Mouse (Mus musculus): Measurements from ENCODE around the gene Rbbp8nl. TPM values are rescaled to one million over a fixed set of nuclear protein-coding genes. Genes with fewer than 3 reads are reported as not detected.

Rbbp8nl gene
- total RNA-seq, 2 experiments from 2014 or later, result not detected

DNA sequence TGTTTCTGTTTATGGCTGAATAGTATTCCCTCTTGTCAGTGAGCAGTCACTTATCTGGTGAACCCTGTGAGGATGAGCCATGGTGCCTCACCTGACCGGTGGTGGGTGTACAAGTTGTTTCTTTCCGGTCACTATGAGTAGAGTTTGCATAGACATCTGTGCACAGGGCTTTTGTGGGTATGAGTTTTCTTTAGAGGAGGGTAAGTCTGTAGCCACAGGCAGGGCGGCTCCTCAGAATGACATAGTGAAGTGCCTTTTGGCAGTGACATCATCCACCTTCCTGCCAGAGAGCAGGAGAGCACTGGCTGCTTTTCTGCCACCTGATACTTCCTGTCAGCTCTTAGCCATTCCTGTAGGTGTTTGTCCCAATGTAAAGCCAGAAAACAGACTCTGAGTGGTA, 15.8 kb upstream of the Rbbp8nl start:
- H3K4me3 ChIP-seq, result no peak overlapping the region
- peak overlapping the region; percentile 57 for H3K27ac ChIP-seq
- peak; percentile 34 for DNase-seq
- intact Hi-C loops (cut with DNase I), result no loop called here
- no peak for TF ChIP-seq CTCF (IDR thresholded peaks at IDR 0.05)

DNA sequence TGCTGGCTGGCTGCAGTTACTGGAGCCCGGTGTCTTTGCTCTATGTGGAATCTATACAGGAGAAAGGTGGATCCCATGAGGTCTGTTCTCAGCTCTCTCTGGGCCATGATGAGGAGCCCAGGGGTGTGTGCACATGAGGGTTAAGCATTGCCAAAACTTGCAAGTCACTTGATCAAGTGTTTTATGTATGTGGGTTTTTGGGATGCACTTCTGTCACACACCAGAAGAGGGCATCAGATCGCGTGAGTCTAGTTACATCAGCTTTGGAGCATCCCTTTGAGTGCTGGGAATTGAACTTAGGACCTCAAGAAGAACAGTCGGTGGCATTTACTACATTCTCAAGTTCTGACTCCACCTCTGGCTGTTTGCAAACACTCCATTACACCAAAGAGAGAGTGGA, 14.9 kb upstream of the Rbbp8nl start:
- intact Hi-C loops (cut with DNase I), result no loop called here
- peak; percentile 16; the same call in 1 of the 2 replicates for TF ChIP-seq CTCF (IDR thresholded peaks at IDR 0.05)
- DNase-seq, result no peak
- no peak overlapping the region for H3K4me3 ChIP-seq
- H3K27ac ChIP-seq, result no peak overlapping the region

DNA sequence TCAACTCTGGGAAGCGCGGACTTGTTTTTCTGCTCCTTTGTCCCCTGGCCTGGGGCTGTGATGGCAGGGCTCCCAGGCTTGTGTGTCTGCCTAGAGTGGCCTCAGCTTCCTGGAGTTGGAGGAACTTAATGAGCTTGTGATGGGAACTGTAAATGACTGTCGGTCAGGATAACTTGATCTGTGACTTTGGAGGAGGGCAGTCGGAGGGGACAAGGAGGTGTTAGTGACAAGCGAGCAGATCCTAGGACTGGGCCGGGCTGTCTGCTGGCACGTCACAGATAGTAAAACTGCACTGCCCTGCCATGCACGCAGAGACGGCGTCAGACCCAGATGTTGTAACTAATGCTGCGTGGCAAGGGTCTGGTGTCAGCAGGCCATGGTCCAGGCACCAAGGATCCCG, 13.8 kb upstream of the Rbbp8nl start:
- Histone ChIP-seq H3K4me3 (no peak overlapping the region), H3K27ac (no peak overlapping the region)

DNA sequence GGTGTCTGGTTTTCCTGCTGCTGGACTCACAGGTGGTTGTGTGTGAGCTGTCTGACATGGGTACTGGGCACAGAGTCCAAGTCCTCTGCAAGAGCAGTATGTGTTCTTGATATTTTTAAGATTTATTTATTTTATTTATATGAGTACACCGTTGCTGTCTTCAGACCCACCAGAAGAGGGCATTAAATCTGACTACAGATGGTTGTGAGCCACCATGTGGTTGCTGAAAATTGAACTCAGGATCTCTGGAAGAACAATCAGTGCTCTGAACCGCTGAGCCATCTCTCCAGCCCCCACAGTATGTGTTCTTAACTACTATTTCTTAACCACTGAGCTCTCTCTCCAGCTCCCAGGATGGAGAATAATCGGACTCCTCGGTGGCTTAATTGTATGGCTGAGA, 12.5 kb upstream of the Rbbp8nl start:
- DNase-seq, result no peak
- intact Hi-C loops (cut with DNase I), result no loop called here
- no peak for TF ChIP-seq CTCF (IDR thresholded peaks at IDR 0.05)

More for the DNA sequence above, 13.8 kb upstream of the Rbbp8nl start:
- intact Hi-C loops (cut with DNase I), result no loop called here
- DNase-seq, result peak; percentile 38
- no peak for TF ChIP-seq CTCF (IDR thresholded peaks at IDR 0.05)

DNA sequence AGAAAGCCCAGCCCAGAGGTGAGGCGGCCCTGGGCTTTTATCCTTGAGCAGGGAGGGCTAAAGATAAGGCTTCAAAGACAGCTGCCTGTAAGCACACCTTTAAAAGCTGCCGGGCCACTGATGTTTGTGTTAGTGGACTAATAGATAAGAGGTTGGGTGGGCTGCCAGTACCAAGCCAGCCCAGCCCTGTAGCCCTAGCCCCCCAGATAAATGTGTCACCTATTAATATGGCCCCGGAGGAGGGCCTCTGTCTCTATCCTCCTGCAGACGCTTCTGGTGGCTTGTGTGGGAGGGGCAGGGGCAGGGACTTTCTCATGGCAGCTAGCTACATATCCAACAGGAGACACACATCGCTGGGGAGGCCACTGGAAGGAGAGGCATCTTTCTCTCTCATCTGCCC, 11.1 kb upstream of the Rbbp8nl start:
- no peak for TF ChIP-seq CTCF (IDR thresholded peaks at IDR 0.05)

More for the DNA sequence above, 12.5 kb upstream of the Rbbp8nl start:
- Histone ChIP-seq H3K4me3 (no peak overlapping the region), H3K27ac (no peak overlapping the region)

DNA sequence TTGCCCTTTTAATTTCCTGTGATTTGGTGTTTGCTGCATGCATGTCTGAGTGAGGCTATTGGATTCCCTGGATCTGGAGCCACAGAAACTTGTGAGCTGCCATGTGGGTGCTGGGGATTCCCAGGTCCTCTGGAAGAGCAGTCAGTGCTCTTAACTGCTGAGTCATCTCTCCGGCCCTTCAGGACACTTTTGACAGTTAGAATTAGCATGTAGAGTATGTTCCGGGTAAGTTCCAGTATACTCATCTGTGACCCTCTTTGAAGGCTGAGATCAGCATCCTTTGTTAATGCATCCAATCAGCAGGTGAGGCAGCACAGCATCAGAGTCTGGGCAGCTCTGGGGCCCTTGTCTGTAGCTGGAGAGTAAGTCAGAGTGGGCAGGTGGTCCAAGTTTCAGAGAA, 10.6 kb upstream of the Rbbp8nl start:
- no peak for TF ChIP-seq CTCF (IDR thresholded peaks at IDR 0.05)
- Histone ChIP-seq H3K27ac (no peak overlapping the region), H3K4me3 (no peak overlapping the region)
- no peak for DNase-seq
- intact Hi-C loops (cut with DNase I), result no loop called here

More for the DNA sequence above, 11.1 kb upstream of the Rbbp8nl start:
- H3K27ac ChIP-seq, result no peak overlapping the region
- no peak for DNase-seq
- intact Hi-C loops (cut with DNase I), result no loop called here
- H3K4me3 ChIP-seq, result no peak overlapping the region

DNA sequence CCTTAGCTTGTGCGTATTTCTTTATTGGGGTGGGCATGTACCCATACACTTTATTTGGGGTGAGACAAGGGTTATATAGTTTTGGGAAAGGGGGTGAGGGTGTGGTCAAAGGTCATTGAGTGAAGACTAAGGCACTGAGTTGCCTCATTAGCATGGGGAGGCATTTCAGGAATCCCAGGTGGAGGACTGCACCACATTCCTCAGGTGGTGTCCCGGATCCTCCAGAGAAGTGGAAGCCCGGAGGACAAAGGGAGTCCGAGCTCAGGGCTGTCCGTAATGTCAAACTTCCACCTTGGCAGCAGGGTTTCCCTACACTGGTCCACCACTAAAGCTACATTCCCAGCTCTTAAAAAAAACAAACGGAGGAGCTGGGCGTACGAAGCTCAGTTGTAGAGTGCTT, 3.2 kb upstream of the Rbbp8nl start:
- intact Hi-C loops (cut with DNase I), result no loop called here
- Histone ChIP-seq H3K27ac (no peak overlapping the region), H3K4me3 (no peak overlapping the region)
- TF ChIP-seq CTCF (IDR thresholded peaks at IDR 0.05), result no peak
- no peak for DNase-seq

- DNase-seq, result peak; percentile 76
- no peak for TF ChIP-seq CTCF (IDR thresholded peaks at IDR 0.05)
These were observed 2.3 kb upstream of the Rbbp8nl start for GRCm38 (mm10) chr2:180292026-180292425.

DNA sequence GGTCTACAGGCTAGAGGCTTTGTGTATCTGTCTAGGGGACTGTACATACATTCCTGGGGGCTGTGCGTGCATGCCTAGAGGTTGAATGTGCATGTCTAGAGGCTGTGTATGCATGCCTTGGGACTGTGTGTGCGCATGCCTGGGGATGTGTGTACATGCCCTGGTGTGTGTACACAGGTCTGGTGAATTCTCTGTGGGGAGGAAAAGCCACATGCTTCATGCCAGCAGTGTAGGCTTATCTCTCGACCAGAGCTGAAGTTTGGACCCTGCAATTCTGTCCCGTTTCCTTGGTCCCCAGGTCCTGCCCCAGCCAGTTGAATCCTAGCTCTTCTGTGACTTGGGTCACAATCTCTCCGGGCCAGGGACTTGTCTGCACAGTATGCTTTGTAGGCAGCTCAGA, 1.9 kb upstream of the Rbbp8nl start:
- intact Hi-C loops (cut with DNase I), result no loop called here
- no peak for DNase-seq
- Histone ChIP-seq H3K4me3 (no peak overlapping the region), H3K27ac (peak overlapping the region; percentile 83)
- no peak for TF ChIP-seq CTCF (IDR thresholded peaks at IDR 0.05)

More at GRCm38 (mm10) chr2:180292026-180292425, 2.3 kb upstream of the Rbbp8nl start:
- intact Hi-C loops (cut with DNase I), result no loop called here
- peak overlapping the region; percentile 83 for H3K27ac ChIP-seq
- no peak overlapping the region for H3K4me3 ChIP-seq

DNA sequence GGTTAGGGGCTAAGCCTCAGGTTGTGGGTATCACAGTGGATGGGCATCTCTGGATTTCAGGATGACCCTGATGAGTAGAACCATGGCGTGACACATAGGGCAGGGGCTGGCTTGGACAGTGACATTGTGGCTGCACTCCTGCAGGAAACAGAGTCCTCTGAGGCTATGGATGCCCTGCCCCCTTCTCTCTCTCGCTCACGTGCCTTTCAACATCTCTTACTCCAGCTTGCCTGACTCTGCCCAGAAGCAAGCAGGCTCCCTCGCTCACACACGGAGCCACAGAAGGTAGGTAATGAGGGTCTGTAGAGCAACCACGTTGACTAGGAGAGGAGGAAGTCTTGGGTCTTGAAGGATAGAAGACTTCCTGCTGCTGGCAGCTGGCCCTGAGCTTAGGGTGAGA, 824 bp upstream of the Rbbp8nl start:
- intact Hi-C loops (cut with DNase I), result no loop called here
- no peak for TF ChIP-seq CTCF (IDR thresholded peaks at IDR 0.05)
- Histone ChIP-seq H3K4me3 (no peak overlapping the region), H3K27ac (no peak overlapping the region)
- DNase-seq, result no peak

DNA sequence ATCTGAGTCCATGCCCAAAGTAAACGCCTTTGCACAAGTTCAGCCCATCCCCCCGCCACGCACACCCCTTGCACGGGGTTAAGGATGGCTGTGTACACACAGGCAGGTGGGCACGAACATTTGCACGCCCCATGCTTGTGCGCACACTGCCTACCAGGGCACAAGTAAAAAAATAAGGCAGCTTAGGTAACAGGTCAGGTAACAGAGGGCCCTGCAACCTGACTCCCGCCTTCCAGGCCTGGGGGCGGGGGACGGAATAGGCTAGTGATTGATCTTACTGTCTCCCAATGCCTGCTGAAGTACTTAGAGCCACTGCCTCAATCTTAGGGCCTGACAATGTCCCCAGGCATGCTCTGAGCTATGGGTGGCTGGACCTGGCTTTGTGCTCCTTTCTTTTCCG, 713 bp downstream of the Rbbp8nl start:
- Histone ChIP-seq H3K4me3 (no peak overlapping the region), H3K27ac (no peak overlapping the region)
- DNase-seq, result no peak
- no peak for TF ChIP-seq CTCF (IDR thresholded peaks at IDR 0.05)
- intact Hi-C loops (cut with DNase I), result no loop called here

DNA sequence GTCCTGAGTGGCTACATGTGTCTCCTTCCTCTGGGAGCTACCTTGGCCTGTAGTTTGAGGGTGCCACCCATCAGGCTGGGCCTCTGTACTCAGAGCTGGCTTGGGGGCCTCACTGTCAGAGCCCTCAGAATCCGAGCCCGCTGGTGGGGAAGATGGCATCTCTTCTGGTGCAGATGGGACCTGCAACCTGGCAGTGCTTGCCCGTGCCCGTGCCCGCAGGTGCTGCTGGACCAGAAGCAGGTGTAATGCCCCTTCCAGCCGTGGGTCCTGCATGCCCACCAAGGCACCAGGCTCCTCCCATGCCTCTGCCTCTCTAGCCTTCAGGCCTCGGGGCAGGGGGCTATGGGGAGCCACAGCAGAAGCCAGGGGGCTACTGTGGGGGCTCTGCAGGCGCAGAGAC, 10.4 kb downstream of the Rbbp8nl start:
- intact Hi-C loops (cut with DNase I), result loop anchor here (10.0 kb wide), 2 partner anchors 155 to 305 kb away; partner anchors contain the start of genes Mrgbp and Ogfr
- no peak overlapping the region for H3K4me3 ChIP-seq
- H3K27ac ChIP-seq, result no peak overlapping the region
- no peak for TF ChIP-seq CTCF (IDR thresholded peaks at IDR 0.05)
- DNase-seq, result no peak

- no peak for TF ChIP-seq CTCF (IDR thresholded peaks at IDR 0.05)
- intact Hi-C loops (cut with DNase I), result loop anchor here (10.0 kb wide), 2 partner anchors 157 to 307 kb away; partner anchors contain the start of genes Mrgbp and Ogfr
- DNase-seq, result no peak
- Histone ChIP-seq H3K27ac (no peak overlapping the region), H3K4me3 (no peak overlapping the region)
These were observed 11.8 kb downstream of the Rbbp8nl start for GRCm38 (mm10) chr2:180277773-180278320.

GRCm38 (mm10) chr2:180276851-180277259, 12.8 kb downstream of the Rbbp8nl start:
- no peak overlapping the region; the same call in 1 of the 2 replicates for H3K4me3 ChIP-seq
- intact Hi-C loops (cut with DNase I), result loop anchor here (1.0 to 10.0 kb wide), 3 partner anchors 70 to 308 kb away; partner anchors contain the start of genes Mrgbp and Ogfr
- H3K27ac ChIP-seq, result peak overlapping the region; percentile 63; the same call in 1 of the 2 replicates

More at GRCm38 (mm10) chr2:180276851-180277259, 12.8 kb downstream of the Rbbp8nl start:
- no peak for DNase-seq
- no peak for TF ChIP-seq CTCF (IDR thresholded peaks at IDR 0.05)

Data from gastrocnemius, adult 2 months (tissue).